Mouse (Mus musculus) spleen, adult 12 weeks (tissue): ENCODE results near the gene Gpx6.

Source experiments
- DNase-seq: peaks from one replicate; pipeline ENCODE4 v3.0.0; 2022; ENCODE audit warnings: low spot score

The Gpx6 gene

DNA sequence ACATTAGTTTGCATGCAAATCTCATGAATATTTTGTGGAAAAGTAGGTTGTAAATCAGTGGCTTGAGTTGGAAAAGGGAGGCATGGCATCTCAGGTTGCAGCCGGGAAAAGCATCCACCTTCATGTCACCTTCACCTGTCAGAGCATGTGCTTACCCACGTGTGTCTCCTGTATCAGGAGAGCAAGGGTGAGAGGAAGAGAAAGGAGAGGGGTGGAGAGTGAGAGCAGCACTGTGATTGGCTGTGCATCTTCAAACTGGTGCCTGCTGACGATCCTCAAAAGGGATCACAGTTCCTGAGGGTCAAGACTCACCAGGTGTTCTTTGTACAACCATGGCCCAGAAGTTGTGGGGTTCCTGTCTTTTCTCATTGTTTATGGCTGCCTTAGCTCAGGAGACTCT is at the start of gene Gpx6:
Gpx6 (plus strand) TSS at position 200 of the 400 bp plus-strand sequence.
- no peak for DNase-seq

DNA sequence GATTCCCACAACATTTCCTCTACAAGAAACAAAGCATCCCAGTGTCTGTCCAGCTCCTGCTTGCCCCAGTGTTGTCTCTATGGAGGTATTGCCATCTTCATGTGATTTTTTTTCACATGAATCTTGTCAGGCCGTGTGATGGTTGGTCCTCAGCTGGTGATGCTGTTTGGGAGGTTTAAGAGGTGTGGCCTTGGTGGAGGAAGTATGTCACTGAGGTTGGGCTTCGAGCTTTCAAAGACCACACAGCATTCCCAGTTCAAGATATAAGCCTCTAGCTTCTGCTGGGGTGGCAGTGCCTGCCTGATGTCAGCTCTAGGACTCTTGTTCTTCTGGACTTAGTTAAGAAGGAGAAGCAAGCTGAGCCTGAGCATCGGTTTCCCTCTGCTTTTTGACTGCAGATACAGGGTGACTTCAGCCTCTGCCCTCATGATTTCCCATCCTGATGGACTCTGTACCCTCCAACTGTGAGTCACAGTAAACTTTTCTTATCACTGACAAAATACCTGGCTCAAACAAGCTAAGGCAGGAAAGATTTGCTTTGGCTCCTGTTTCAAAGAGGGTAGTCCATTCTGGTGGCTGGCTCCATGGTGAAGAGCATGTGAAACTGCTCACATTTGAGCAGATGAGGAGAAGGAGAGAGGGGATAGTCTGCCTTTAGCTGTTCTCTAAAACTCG is 49.0 kb upstream of the Gpx6 start:
- DNase-seq, result no peak

DNA sequence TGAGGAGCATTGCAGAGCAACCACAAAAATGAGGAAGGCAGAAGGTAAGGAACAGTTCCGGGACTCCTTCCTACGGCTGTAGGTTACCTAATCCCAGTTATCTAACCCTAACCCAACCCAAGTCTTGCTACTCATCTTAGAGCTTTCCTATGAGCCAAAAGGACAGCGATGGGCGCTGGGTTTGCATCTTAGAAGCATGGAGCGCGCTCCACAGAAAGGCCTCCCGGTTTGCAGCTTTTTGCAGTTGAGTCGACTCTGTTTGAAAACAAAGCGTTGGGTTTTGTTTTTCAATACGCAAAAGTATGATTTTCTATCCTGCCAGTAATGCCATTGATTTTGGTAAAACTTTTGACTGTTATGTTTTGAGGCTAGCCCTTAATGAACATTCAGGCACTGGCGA is 48.0 kb upstream of the Gpx6 start:
- no peak for DNase-seq

DNA sequence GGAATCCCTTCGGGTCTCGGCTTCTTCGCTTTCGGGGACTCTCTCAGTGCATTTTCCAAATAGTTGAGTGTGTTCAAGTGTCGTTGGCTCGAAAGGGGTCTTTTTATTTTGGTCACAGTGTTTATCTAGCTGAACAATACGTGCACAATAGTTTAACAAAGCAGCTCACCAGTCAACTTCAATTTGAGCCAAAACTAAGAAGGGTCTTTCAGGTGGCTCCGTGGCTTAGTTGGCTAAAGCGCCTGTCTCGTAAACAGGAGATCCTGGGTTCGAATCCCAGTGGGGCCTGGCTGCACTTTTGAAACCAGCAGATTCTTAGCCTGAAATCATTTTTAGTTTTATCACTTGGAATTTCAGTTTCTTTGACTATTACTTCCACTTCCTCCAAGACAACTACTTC is 47.6 kb upstream of the Gpx6 start:
- no peak for DNase-seq

DNA sequence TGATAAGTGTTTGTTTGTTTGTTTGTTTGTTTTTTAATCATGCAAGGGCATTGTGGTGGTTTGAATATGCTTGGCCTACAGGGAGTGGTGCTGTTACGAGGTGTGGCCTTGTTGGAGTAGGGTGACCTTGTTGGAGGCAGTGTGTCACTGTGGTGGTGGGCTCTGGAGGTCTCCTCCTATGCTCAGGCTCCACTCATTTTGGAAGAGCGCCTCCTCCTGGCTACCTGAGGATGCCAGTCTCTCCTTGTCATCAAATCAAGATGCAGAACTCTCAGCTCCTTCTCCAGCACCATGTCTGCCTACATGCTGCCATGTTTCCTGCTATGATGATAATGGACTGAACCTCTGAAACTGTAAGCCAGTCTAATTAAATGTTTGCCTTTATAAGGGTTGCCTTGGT is 46.2 kb upstream of the Gpx6 start:
- DNase-seq, result no peak

DNA sequence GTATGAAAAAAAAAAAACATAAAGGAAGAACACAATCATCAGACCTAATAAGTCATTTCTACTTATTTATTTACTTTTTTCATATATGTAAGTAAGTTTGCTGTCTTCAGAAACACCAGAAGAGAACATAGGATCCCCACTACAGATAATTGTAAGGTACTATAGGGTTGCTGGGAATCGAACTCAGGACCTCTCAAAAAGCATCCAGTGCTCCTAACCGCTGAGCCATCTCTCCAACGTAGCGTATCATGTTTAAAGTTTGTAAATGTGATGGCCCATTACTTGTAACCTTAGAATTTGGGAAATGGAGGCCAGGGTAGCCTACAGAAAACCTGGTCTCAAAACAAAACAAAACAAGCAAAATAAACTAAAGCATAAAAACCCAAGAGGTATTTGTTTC is 44.4 kb upstream of the Gpx6 start:
- no peak for DNase-seq

DNA sequence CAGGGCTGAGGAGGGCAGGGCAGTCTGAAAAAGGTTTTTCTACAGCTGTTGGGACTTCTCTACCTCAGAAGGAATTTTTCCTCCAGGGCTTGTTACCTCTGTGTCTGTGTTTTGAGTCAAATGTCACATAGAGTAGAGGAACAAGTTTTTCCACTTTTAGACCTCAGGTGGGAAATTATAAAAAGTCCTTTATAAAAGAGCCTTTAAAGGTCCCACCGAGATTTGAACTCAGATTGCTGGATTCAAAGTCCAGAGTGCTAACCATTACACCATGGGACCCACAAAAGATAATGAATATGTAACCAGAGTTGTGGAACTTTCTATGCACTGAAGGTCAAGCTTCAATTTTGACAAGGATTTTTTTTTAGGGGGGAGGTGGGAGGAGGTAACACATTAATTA is 43.7 kb upstream of the Gpx6 start:
- no peak for DNase-seq

DNA sequence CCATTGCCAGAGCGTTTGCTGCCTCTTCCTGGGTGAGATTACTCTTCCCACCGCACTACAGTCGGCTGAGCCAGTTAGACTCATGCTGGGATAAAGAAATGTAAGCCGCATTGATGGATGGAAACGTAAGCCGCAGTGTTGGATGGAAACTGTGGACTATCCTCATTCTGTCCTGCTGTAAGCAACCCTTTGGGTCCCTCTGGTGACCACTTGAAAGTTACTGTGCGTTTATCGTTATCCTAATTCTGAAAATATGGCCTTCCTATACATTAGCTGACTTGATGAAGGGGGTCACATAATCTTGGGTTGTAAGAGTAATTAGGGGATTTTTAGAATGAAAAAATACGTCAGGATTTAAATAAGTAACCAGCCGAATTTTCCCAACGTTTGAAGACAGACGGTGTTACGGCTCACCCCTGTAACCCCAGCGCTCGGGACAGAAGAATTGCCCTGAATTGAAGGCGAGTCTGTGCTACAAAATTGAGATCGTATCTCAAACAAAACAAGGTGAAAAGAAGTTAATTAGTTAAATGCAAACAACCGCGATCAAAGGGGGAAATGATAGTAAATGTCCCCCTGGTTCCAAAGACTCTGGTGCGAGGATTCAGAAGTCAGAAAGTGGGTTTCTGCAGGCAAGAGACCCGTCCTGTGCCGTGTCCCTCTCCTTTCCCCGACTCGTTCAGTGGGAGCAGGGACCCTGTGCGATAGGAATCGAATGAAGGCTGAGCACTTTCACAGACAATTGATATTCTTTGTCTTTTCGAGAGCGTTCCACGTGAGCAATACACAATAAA is 36.7 kb upstream of the Gpx6 start:
- no peak for DNase-seq

DNA sequence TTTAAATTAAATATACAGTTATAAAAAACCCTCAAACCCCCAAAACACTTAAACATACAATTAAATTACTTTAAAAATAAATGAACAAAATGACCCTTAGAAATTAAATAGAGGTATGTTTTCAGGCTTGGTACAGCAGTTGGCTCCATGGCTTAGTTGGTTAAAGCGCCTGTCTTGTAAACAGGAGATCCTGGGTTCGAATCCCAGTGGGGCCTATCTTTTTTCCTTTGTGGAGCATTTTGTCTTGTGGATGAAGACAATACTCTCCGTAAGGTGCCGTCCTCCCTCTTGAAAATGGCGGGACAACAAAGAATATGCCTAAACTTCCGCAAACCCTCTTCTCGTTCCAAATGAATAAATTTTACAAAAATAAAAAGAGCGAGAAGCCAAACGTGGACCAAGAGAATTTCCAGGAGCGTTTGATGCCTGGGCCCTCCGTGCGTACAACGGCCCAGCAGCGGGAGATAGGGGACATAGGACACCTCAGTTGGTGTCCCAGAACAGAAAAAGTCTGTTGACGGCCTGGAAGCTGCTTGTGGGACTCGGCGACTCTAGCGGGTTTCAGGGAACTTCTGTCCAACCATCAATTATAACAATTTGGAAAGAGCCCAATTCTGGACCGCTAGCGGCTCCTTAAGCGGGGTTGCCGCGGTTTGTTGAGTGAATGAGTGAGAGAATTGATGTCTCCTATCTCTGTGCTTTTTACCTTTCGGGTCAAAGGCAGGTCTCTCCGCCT is 35.9 kb upstream of the Gpx6 start:
- peak; percentile 17 for DNase-seq

DNA sequence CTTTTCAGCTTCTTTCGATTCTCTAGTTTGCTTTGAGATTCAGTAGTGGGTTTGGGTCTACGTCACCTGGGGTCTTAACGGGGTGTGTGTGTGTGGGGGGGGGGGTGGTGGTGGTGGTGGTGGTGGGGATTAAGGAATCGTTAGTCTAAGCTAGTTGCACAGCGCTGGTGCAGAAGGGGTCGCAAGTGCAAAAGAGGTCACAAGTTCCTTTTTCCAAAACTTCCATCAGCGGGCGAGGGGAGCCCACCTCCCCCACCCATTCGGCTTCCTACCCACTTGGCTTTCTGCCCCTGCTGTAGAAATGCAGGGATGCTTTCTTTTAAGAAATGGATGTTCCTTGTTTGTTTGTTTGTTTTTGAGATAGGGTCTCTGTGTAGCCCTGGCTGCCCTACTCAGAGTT is 35.4 kb upstream of the Gpx6 start:
- no peak for DNase-seq

DNA sequence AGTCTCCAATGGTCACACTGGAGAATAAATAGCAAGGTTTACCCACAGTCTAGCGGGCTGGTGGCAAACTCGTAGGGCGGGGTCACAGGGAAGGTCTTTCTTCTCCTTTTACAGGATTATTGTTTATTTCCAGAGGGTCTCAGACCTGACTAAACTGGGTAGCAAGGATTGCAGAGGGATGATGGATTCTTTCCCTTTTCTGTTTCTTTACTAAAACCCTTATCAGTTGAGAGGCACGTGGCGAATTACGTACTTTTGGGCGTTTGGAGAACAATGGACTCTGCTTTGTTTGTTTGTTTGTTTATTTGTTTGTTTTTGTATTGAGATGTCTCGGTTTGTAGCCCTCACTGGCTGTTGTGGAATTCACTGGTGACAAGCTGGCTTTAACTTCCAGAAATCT is 32.8 kb upstream of the Gpx6 start:
- no peak for DNase-seq

DNA sequence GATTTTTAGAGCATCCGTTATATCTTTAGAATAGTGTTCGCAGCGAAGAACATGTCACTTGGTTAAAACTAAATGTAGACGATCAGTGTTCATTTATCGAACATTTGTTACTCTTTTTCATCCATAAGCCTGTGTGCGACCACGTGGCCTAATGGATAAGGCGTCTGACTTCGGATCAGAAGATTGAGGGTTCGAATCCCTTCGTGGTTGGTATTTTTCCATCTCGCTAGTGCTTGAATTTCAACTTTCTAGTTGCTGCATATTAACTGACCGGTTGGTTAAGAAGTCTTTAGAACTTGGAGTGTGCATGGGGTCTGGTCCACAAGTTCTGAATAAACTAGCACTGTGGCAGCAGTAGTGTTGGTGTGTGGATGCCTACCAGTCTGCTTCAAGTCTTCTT is 32.4 kb upstream of the Gpx6 start:
- DNase-seq, result peak; percentile 12

DNA sequence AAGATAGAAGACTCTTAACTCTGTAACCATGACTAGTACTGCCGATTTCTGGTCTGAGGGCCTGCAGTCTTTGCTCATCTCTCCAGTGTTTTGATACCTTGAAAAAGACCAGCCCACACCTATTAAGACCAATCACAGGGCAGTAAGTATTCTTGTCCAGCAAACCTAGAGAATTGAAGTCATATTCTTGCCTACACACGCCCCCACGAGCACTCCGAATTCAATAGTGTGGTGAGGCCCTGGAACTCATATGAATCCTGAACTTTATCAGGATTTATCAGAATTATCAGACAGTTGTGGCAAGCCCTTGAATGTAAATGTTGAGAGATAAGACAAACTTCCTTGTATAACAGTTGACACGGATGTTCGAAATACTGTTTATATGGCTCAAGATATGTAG is 19.3 kb upstream of the Gpx6 start, which contains the start of gene Gpx5:
Gpx5 (minus strand) TSS at position 101 of the 400 bp plus-strand sequence.
- no peak for DNase-seq

DNA sequence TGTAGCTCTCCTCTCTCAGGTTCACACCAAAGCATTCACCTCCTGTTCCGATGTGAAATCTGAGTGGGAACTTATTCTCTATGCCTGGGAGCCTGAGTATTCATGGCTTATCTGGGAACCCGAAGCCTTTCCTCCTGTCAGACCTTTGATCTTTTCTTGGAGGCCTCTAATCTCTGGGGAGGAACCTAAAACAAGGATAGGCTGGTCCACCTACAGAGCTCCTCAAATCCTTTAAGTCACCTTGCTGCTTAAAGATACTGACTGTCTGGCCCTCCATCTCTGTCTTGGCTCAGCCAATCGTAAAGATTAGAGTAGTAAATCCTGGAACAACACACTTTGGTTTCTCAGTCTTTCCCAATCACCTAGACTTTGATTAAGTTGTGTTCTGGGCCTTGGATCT is 13.4 kb upstream of the Gpx6 start:
- no peak for DNase-seq

DNA sequence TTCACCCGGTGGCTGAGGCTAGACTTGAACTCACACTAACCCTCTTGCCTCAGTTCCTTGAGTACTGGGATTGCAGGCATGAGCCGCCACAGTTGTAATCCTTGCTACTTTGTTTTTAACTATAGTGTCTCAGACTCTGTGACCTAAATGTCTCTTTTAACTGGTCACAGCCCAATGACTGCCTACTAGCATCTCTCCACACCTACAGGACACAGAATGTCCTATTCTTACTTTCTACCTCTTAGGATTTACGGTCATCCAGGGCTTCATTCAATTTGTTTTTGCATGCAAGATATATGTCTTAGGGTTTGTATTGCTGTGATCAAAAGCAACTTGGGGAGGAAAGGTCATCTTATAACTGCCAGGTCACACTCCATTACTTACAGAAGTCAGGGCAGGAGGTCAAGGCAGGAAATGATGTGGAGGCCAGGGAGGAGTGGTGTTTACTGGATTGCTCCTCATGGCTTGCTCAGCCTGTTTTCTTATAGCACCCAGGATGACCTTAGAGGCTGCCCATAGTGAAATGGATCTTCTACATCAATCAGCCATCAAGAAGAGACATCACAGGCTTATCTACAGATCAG is 7.3 kb upstream of the Gpx6 start:
- DNase-seq, result no peak

DNA sequence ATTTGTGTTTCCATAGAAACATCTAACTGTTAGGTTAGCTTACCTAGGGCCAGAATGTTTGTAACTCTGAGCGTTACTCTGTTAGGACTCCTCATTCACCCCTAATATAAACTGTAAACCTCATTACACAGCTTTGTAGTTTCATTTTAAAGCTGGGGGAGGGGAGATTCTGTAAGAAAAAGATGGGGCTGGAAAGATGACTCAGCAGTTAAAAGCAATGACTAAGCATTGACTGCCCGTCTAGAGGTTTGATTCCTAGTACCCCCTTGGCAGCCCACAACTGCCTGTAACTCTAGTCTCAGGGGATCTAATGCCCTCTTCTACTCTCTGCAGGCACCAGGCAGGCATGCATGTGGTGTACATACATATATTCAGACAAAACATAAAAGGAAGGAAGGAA is 2.1 kb upstream of the Gpx6 start:
- no peak for DNase-seq

DNA sequence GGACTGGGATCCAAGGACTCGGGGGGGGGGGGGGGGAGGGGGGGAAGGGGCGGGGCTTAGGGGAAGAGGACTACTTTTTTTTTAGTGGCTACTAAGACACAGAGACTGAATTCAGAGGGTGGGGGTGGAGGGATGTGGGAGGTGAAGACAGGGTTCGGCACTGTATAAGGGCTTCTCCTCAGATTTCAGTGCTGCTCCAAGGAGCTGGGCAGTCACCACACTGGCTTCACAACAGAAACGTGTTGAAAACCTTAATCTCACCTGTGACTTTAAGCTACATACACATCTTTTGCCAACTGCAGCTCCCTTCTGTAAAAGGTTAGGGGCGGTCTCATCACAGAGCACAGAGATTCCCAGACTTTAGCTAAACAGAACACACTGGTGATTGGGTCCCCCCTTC is 929 bp downstream of the Gpx6 start:
- DNase-seq, result no peak

DNA sequence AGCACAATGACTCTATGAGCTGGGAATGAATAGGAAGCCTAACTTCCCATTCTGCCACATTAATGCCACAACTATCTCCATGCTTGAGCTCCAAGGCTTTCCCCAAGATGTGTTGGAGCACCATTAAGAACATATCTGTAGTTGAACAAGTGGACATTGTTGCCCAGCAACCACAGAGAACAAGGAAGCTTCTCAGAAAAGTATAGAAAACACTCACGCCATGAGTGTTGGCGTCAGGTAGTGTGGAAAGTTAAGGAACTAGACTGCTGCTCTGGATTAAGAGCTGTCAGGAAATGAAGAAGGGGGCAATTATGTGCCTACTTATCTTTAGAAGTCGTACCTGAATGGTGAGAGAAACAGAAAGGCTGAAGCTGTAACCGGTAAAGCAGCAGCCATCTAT is 2.0 kb downstream of the Gpx6 start:
- no peak for DNase-seq

DNA sequence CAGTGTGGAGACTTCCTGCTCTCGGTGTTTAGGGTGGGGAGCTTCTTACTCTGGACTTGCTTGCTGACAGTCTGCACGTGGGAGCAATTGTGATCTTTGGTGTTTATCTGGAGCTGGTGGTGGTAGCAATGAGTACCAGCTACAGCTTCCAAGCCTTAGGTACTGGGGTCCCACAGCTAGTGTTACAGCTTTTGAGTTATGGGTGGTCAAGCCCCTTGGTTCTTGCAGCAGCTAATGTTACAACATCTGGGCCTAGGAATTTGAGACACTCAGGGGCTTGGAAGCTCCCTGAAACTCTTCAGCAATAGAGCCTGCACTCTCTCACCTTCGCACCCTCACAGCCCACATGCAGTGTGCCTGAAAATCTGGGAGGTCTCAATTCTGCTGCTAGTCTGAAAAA is 8.3 kb downstream of the Gpx6 start:
- DNase-seq, result no peak

DNA sequence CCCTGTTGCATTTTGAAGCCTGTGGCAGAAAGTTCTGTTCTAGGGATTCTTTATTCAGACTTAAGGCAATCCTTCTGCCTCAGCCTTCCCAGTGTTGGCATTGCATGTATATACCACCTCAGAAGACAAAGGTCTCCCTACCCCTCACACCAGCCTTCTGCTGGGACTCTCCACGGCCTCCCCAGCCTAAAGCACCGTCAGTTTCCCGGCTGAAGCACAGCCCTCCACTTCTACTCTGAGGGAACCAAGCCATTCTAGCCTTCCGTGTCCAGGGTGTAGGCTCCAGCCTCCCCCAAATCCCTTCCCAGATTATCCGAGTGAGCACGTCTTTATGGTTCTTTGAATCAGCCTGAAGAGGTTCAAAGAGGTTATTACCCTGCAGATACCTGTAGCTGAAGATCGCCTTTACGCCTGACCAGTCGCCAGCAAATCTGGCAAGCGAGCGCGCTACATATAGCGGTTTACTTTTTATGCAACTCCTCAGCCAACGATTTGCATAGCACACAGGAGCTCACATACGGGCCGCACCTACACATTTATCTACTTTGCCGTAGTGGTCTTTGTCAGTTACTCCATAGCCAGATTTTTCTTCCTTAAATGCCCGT is 10.1 kb downstream of the Gpx6 start:
- no peak for DNase-seq

DNA sequence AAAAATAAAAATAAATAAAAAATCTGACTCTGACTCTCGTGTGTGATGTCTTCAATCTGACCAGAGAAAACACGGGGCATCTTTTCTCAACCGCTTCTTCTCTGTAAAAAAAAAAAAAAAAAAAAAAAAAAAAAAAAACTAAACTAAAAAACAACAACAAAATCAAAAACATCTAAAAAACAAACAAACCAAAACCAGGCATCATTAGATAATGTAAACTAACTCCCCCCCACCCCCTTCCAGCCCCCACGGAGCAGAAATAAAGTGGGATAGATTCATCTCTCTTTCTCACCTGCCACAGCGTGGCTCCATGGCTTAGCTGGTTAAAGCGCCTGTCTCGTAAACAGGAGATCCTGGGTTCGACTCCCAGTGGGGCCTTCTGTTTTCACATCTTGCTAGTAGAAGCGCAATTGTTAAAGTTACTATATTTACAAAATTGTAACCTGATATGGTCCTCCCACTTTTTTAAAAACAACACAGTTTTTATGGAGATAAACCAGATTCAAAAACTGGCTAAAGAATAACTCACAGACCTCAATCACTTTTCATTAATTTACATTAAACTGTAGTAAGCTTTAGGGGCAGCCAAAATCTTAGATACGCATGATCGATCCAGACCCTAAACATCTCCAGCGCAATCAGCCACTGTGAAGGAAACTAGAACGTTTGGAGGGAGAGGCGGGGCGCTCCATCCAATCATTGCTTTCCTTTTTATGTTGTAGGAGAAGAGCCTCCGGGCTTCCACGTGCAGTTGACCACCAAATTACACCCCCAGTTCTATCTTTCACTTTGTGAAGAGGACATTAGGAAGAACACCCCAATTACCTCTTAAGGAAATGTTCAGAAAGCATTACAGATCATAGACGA is 10.8 kb downstream of the Gpx6 start:
- DNase-seq, result no peak
